Mouse (Mus musculus): ENCODE results near the gene Gng7.

DNA sequence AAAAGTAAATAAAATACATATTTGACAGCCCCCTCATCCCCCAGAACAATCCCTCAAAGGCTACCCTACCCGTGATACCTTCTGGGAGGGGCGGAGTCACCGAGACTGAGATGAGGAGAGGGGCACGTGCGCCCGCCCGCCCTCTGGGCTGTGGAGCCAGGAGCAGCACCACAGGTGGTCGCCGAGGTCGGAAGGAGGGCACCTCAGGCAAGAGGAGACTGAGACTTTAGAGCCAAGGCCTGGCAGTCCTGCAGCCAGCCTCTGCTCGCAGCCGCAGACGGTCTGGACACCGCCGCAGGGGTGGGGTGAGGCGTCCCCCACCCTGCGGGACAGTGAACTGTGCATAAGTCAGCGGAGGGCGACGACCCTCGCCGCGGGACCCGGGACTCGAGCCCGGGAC lies 83.0 kb downstream of the Gng7 start:
- TF ChIP-seq POLR2A (IDR thresholded peaks at IDR 0.05; ENCODE audit: extremely low read depth, insufficient read depth, low read length) (no peak), CTCF (IDR thresholded peaks at IDR 0.05; ENCODE audit: extremely low read depth, insufficient read depth, low read length) (no peak)

All from cortical plate, adult 2 months (tissue).